Mouse (Mus musculus): ENCODE results near the gene Clca3a1. TPM values are rescaled to one million over a fixed set of nuclear protein-coding genes. Genes with fewer than 3 reads are reported as not detected.

Clca3a1 gene
- polyA plus RNA-seq (2012; rRNA removed; ENCODE audit: low replicate concordance) = 4.6 and 9.5 TPM in 2 replicates

GRCm38 (mm10) chr3:144760592-144761309, at the start of gene Clca3a1:
TSS of gene Clca3a1 (minus strand) at chr3:144760977.

GRCm38 (mm10) chr3:144719901-144720747, 40.7 kb downstream of the Clca3a1 start, which contains the start of gene Sh3glb1:
TSS of gene Sh3glb1 (minus strand) at chr3:144720335.

Other genes starting within 250 kb of the Clca3a1 start
- 3.7 and 5.1 TPM in 2 replicates for gene Hs2st1, start 190.8 kb downstream of the Clca3a1 start, polyA plus RNA-seq (2012; rRNA removed; ENCODE audit: low replicate concordance)
- 124 and 130 TPM in 2 replicates for gene Selenof, start 190.7 kb downstream of the Clca3a1 start, polyA plus RNA-seq (2012; rRNA removed; ENCODE audit: low replicate concordance)
- gene Sh3glb1, start 40.6 kb downstream of the Clca3a1 start, polyA plus RNA-seq (2012; rRNA removed; ENCODE audit: low replicate concordance) = 38.7 and 78.9 TPM in 2 replicates
- 21.4 and 54.2 TPM in 2 replicates for gene Clca3a2, start 58.5 kb upstream of the Clca3a1 start, polyA plus RNA-seq (2012; rRNA removed; ENCODE audit: low replicate concordance)
- gene Clca3b, start 88.4 kb upstream of the Clca3a1 start, polyA plus RNA-seq (2012; rRNA removed; ENCODE audit: low replicate concordance) = not detected in 2 replicates
- gene Clca4b, start 171.6 kb upstream of the Clca3a1 start, polyA plus RNA-seq (2012; rRNA removed; ENCODE audit: low replicate concordance) = not detected in 2 replicates
- gene Clca4a, start 214.1 kb upstream of the Clca3a1 start, polyA plus RNA-seq (2012; rRNA removed; ENCODE audit: low replicate concordance) = not detected in 2 replicates

All from mammary gland, adult 2 months (tissue).